Mouse (Mus musculus) retina, embryonic 14.5 days (tissue): ENCODE results near the gene Wipi2.

ENCODE experiments used
- DNase-seq: peaks from one replicate; pipeline ENCODE4 v3.0.0-alpha.2; 2015; ENCODE audit warnings: low spot score

The Wipi2 gene

DNA sequence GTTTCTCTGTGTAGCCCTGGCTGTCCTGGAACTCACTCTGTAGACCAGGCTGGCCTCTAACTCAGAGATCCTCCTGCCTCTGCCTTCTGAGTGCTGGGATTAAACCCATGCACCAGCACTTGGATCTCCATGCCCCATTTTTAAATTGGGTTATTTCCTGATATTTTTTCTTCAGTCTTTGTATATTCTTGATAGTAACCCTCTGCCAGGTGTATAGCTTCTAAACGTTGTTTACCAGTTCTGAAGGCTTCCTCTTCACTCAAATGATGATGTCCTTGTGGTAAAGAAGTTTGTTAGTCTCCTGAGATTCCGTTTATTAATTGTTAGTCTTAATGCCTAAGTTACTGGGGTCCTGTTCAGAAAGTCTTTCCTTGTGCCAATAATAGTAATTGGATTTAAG is at the start of gene Wipi2:
TSS of gene Wipi2 (plus strand) at position 301 of the 400 bp plus-strand sequence.
- no peak for DNase-seq

DNA sequence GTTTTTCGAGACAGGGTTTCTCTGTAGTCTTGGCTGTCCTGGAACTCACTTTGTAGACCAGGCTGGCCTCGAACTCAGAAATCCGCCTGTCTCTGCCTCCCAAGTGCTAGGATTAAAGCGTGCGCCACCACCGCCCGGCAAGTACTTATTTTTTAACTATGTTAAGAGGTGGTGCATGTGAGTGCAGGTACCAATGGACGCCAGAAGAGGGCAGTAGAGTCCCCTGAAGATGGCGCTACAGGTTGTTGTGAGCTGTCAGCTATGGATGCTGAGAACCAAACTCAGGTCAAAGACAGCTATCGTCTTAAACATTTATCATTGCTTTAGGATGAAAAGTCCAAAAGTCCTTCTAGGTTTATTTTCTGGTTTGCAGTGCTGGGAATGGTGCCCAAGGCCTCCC is 49.3 kb upstream of the Wipi2 start:
- no peak for DNase-seq

DNA sequence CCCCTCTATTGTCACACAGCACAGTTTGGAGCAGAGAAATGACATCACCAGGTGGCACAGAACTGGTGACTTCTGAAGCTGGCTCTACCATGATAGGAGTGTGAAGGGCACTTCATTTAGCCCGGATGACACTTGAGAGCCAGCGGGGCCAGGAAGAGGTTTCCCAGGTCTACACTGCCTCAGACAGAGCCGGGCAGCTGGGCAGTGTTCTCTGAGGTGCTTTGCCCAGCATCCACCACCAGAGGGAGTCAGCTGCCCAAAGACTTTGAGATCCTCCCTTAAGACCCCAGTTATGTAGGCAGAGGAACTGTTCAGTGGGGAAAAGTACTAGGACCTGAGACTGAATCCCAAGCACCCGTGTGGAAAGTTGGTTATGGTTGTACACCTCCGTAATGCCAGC is 46.0 kb upstream of the Wipi2 start:
- DNase-seq: peak; percentile 89

- DNase-seq: peak; percentile 48
These were observed 43.8 kb upstream of the Wipi2 start for GRCm38 (mm10) chr5:142583616-142584126.

DNA sequence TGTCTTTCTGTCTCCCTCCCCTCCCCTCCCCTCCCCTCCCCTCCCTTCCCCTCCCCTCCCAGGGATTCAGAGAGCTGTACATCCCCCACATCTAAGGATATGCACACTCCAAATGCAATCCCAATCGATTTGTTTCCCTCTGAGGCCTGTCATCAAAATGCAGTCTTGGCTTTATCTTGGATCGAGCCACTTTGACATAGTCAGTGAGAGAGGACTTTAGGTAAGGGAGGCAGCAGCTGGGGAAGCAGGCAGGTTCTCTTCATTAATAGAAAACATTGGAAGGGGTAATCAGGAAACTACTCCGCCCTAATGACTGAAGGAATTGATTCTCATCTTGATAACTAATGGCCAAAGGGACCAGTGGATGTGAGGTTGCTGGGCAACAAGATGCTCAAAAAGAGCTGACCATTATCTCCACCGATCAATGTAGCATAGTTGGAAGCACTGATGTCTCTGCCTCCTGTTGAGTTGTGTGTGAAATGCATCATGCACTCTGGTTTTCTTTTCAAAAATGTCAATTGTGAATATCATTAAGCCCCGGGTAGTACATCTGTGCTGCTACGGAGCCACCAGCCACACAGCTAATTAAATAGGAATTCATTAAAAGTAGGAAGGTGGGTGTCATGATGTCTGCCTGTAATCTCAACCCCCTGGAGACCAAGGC is 36.4 kb upstream of the Wipi2 start:
- no peak for DNase-seq

DNA sequence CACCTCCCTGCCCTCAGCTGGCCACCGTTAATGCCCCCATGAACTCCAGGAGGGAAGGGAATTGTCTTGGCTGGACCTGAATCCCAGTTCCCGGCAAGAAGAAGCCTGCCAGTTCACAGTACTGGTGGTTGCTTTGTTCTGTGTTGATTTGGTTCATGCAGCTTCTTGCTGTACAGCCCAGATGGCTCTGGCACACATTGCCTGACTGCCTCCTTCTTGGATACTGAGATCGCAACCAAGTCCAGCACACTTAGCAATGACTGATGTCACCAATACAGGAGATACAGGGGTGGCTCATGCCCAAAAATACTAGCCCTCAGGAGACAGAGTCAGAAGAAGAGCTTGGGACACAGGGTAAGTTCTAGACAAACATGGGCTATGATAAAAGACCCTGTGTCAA is 31.8 kb upstream of the Wipi2 start:
- DNase-seq: no peak

- no peak for DNase-seq
These were observed 30.8 kb upstream of the Wipi2 start for GRCm38 (mm10) chr5:142596723-142597122.

DNA sequence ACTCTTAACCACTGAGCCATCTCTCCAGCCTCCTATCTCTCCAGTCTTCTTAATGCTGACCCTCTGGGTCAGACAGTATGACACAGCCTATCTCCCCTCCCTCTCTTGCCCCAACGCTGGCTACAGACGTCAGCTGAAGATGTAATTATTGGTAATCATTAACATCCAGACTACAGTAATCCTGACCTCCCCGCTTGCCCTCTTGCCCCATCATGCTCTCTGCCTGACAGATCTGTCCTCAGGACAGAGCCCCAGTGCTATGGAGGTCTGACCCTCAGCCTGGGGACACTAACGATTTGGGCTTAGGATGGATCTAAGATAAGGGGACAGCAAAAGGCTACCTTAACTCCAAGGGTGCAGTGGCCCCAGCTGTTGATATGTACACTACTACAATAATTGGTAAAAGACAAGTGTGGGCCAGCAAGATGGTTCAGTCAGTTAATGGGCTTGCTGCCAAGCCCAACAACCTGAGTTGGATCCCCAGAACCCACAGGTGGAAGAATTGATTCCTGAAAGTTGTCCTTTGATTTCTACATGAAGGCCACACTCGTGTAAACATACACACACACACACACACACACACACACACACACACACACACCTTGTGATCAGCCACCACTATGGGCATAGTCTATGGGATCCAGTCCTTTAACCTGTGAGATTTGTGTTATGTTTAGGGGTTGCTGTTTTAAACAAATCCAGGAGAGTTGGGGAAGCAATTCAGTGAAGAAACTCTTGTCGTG is 29.7 kb upstream of the Wipi2 start:
- no peak for DNase-seq

DNA sequence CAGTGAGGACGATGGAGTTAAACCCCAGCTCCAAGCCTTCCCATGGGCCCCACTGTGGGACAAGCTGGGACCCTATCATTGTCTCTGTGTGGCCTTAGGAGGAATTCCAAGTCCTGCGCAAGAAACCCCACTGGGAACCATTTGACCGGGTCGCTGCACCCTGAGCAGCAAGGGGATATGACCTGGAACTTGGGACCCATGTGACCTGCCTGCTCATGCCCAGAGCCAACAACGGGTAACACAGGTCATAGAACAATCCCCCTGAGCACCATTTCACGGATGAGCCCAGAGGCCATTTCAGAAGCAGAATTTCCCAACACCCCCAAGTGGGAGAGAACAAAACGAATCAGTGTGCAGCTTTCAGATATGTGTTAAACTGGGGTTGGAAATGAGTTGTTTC is 23.1 kb upstream of the Wipi2 start:
- DNase-seq: no peak

- DNase-seq: no peak
These were observed 22.2 kb upstream of the Wipi2 start for GRCm38 (mm10) chr5:142605288-142605687.

DNA sequence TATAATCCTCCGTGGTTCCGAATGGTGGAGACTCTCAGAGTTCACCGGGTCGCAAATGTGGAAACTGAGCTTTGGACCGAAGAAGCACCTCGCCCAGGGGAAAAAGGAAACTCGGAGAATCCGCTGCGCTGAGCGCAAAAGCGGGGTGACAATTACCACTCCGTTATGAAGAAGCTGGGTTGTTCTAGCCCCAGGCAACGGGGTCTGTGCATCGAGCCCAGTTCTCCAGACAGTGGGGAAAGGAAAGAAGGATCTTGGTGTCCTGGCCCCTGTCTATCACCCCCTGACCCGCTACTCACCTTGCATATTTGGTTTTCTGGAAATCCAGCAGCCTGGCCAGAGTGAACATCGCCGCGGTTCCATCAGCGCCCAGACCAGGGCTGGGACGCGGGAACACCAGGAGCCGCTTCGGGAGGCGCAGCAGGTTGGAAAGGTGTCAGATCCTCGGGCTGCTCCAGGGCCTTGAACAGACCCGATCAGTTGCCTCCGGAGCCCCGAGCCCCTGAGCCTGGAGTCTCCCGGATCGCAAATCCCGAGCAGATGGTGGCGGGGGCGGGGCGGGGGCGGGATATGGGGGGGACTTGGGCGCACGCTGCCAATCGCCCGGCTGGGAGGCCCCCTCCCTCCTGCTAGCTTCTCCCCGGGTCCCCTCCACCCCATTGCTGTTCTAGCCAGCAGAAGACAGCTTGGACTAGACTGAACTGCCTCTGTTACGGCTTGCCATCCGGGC is 19.1 kb upstream of the Wipi2 start, which contains the start of gene Mmd2:
TSS of gene Mmd2 (minus strand) at position 542 of the 730 bp plus-strand sequence.
- peak; percentile 45 for DNase-seq

GRCm38 (mm10) chr5:142608989-142609325 is 18.5 kb upstream of the Wipi2 start:
- no peak for DNase-seq

DNA sequence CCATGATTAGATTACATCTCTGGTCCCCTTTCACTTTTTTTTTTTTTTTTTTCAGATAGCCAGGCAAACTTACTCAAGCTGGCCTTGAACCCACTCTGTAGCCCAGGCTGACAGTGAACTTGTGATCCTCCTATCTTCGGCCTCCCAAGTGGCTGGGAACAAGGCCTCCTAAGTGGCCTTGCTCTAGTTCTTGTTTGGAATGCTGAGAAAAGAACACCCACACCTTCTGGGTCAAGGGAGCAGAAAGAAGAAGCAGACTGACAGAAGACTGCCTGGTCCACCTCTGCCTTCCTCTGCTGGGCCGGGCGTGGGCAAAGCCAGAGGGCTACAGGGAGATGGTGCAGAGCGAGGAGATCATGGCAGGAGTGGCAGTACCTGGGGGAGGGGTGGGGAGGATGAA is 17.1 kb upstream of the Wipi2 start:
- no peak for DNase-seq

DNA sequence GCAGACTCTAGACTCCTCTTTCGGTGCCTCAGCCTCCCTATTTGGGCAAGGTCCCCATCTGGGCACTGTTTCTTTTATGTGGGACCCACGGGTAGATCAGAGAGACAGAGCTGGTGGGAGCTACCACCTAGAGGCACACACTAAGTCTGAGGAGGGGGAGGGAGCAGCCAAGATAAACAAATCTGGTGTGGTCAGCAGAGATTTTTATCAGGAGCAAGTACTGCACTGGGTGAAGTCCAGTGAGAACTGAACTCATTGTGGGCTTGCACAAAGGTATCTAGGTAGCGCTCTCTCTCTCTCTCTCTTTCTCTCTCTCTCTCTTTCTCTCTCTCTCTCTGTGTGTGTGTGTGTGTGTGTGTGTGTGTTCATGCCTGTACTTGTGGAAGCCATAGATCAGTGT is 13.0 kb upstream of the Wipi2 start:
- DNase-seq: no peak

DNA sequence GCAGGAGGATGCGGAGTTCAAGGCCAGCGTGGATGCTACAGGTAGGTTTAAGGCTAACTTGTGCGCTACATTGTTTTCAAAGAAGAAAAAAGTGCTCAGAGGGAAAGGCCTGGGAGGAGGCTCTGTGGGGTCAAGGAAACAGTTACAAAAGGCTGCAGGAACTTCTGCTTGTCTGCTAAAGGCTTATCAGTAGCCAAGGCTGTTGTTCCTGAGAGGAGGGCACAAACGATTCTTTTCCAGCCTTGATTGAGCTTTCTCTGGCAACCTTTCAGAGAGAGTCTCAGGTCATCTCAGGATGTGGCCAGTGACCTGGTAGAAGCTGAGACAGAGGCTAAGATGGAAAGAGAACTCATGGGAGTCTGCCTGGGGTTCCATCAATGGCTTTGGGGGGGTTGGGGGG is 11.9 kb upstream of the Wipi2 start:
- no peak for DNase-seq

GRCm38 (mm10) chr5:142616326-142616725 is 11.2 kb upstream of the Wipi2 start:
- DNase-seq: no peak

DNA sequence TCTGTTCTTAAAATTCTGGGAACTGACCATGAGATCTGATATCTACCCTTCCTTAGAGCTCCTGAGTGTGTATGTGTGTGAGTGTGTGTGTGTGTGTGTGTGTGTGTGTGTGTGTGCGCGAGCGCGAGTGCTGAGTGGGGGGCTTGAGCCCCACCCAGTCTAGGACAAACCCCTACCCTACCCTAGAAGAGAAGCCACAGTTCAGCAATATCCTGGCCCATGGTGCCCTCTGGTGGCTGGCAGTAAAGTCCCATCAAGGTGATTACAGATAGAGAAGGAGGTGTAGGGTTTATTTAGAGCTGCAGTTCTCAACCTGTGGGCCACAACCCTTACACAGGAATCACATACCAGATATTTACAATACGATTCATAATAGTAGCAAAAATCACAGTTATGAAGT is 7.6 kb upstream of the Wipi2 start:
- DNase-seq: peak; percentile 77

DNA sequence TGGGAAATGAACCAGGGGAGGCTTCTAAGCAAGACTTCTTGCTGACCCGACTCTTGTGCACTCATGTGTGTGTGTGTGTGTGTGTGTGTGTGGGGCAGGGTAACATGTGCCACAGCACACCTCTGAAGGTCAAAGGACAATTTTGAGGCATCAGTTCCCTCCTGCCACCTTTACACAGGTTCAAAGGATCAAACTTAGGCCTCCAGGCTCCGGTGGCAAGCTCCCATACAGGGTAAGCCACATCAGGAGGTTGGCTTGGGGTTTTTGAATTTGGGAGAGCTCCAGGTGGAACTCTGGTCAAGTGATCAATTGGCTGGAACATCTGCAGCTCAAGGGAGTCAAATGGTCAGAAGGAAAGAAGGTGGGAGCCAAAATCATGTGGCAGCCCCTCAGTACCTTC is 6.1 kb upstream of the Wipi2 start:
- DNase-seq: no peak

GRCm38 (mm10) chr5:142622134-142622533 is 5.4 kb upstream of the Wipi2 start:
- no peak for DNase-seq

DNA sequence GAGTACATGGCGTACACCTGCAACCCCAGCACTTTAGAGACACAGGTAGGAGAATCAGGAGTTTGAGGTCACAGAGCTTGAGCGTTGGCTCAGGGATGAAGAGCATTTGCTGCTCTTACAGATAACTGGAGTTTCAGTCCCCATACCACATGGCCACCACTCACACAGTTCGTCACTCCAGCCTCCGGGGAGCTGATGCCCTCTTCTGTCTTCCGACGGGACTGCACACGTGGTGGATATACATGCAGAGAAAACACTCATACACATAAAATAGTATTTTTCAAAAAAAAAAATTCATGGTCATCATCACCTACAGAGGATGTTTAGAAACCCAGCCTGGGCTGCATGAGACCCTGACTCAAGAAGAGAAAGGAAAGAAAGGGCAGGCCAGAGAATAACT is 4.4 kb upstream of the Wipi2 start:
- no peak for DNase-seq

- DNase-seq: peak; percentile 99
These were observed 1.5 kb downstream of the Wipi2 start for GRCm38 (mm10) chr5:142628726-142629662.

- DNase-seq: no peak
These were observed 2.1 kb downstream of the Wipi2 start for GRCm38 (mm10) chr5:142629663-142630025.
